Mouse (Mus musculus) kidney, adult 2 months (tissue): ENCODE measurements around the gene Kcnq1. TPM values are rescaled to one million over a fixed set of nuclear protein-coding genes. Genes with fewer than 3 reads are reported as not detected.
A peak's percentile ranks its signal among the peaks of the same experiment; 100 is the strongest.

Experiments
- DNase-seq: peaks from one replicate; pipeline ENCODE4 v3.0.0; 2021
- H3K27ac ChIP-seq: fragments of 200-500 bp; 2 replicates; pipeline ENCODE4 v1.5.1; 2012; ENCODE audit warnings: low read depth, low read length, control low read depth, inconsistent platforms; ENCODE audit not compliant: insufficient read depth
- H3K27me3 ChIP-seq: fragments of 200-500 bp; replicated peaks from 2 replicates; pipeline ENCODE4 v1.6.1; 2012; ENCODE audit warnings: mild to moderate bottlenecking, moderate library complexity, low read length, inconsistent platforms; ENCODE audit not compliant: control insufficient read depth, insufficient read depth
- H3K36me3 ChIP-seq: fragments of 200-500 bp; 2 replicates; pipeline ENCODE4 v1.6.1; 2012; ENCODE audit warnings: mild to moderate bottlenecking, moderate library complexity, low read length, inconsistent platforms; ENCODE audit not compliant: control insufficient read depth, insufficient read depth
- H3K4me1 ChIP-seq: fragments of 200-500 bp; 2 replicates; pipeline ENCODE4 v1.6.1; 2011; ENCODE audit warnings: low read length; ENCODE audit not compliant: control insufficient read depth, insufficient read depth
- H3K4me3 ChIP-seq: fragments of 200-500 bp; 2 replicates; pipeline ENCODE4 v1.5.1; 2011; ENCODE audit warnings: mild to moderate bottlenecking, low read depth, low read length, control low read depth; ENCODE audit not compliant: insufficient read depth
- CTCF ChIP-seq: fragments of 200-500 bp; conservative IDR thresholded peaks from 2 replicates; pipeline ENCODE4 v1.5.1; 2011; ENCODE audit warnings: low read depth, mild to moderate bottlenecking, control low read depth, low read length, moderate library complexity, mixed read lengths; ENCODE audit not compliant: insufficient read depth, insufficient read length
- POLR2A ChIP-seq: fragments of 200-500 bp; IDR thresholded peaks from one replicate; pipeline ENCODE4 v1.6.1; 2011; ENCODE audit warnings: low read depth, low read length, control low read depth
- WGBS: fragments of 180-500 bp; shearing (Covaris S2); methylation state at CpG from one replicate; pipeline ENCODE4 v1.1.7; 2018; 5-methylcytosine and 5-hydroxymethylcytosine counted together
- polyA plus RNA-seq: library from polyadenylated mRNA; depleted of rRNA; stranded (reverse); fragments of >200 nt; gene quantifications from 2 replicates; pipeline ENCODE4 v1.2.3, GENCODE M21; 2012

The Kcnq1 gene
- polyA plus RNA-seq, 1 experiment: 24.0 TPM

GRCm38 (mm10) chr7:143464811-143465560, 358.8 kb downstream of the Kcnq1 start:
- Histone ChIP-seq H3K27ac (no peak overlapping the region), H3K4me1 (no peaks in the 10 kb centered on the region), H3K27me3 (no peaks in the 10 kb centered on the region), H3K36me3 (no peaks in the 10 kb centered on the region), H3K4me3 (no peak overlapping the region)
- peak; percentile 54 for DNase-seq
- no peak for TF ChIP-seq CTCF
- no peak for TF ChIP-seq POLR2A
- WGBS: 26% methylated on average over 56 of the region's 56 CpGs

GRCm38 (mm10) chr7:143466099-143466677, 360.0 kb downstream of the Kcnq1 start:
- 37% methylated on average over 14 of the region's 14 CpGs for WGBS
- TF ChIP-seq CTCF (peak; percentile 89), POLR2A (no peak)
- Histone ChIP-seq H3K27ac (no peak overlapping the region), H3K4me1 (no peaks in the 10 kb centered on the region), H3K36me3 (no peaks in the 10 kb centered on the region), H3K4me3 (no peak overlapping the region), H3K27me3 (no peaks in the 10 kb centered on the region)
- peak; percentile 75 for DNase-seq

GRCm38 (mm10) chr7:143467714-143468113, 361.6 kb downstream of the Kcnq1 start:
- no peak for TF ChIP-seq CTCF
- TF ChIP-seq POLR2A: no peak
- no peak overlapping the region for H3K27ac ChIP-seq
- no peaks in the 10 kb centered on the region for H3K4me1 ChIP-seq
- 51% methylated on average over 6 of the region's 6 CpGs for WGBS
- no peak for DNase-seq
- H3K36me3 ChIP-seq: no peaks in the 10 kb centered on the region
- H3K4me3 ChIP-seq: no peak overlapping the region
- H3K27me3 ChIP-seq: no peaks in the 10 kb centered on the region

GRCm38 (mm10) chr7:143469946-143470345, 363.8 kb downstream of the Kcnq1 start:
- no peak overlapping the region for H3K4me3 ChIP-seq
- H3K4me1 ChIP-seq: peaks cover 4% of the 10 kb centered on the region; the same call in 1 of the 2 replicates
- no peak for TF ChIP-seq POLR2A
- peak; percentile 83 for TF ChIP-seq CTCF
- H3K27ac ChIP-seq: no peak overlapping the region
- H3K36me3 ChIP-seq: no peaks in the 10 kb centered on the region
- DNase-seq: peak; percentile 80
- no peaks in the 10 kb centered on the region for H3K27me3 ChIP-seq
- WGBS: 12% methylated on average over 8 of the region's 8 CpGs

GRCm38 (mm10) chr7:143473347-143474101, 367.4 kb downstream of the Kcnq1 start, which contains the start of gene Slc22a18:
Gene Slc22a18 (plus strand): TSS chr7:143473736.
- peak within 1 kb of the TSS; percentile 0; the same call in 1 of the 2 replicates for H3K4me3 ChIP-seq
- peak; percentile 88 for DNase-seq
- TF ChIP-seq POLR2A: no peak
- no peak for TF ChIP-seq CTCF
- H3K27me3 ChIP-seq: no peaks in the 10 kb centered on the region
- H3K36me3 ChIP-seq: no peaks in the 10 kb centered on the region
- H3K4me1 ChIP-seq: peaks cover 4% of the 10 kb centered on the region; the same call in 1 of the 2 replicates
- peak within 1 kb of the TSS; percentile 75 for H3K27ac ChIP-seq
- 16% methylated on average over 4 of the region's 4 CpGs for WGBS

GRCm38 (mm10) chr7:143474811-143475210, 368.6 kb downstream of the Kcnq1 start:
- 33% methylated on average over 10 of the region's 10 CpGs for WGBS
- Histone ChIP-seq H3K36me3 (no peaks in the 10 kb centered on the region), H3K27ac (peak overlapping the region; percentile 75), H3K4me1 (peaks cover 4% of the 10 kb centered on the region; the same call in 1 of the 2 replicates), H3K27me3 (no peaks in the 10 kb centered on the region), H3K4me3 (peak overlapping the region; percentile 55)
- TF ChIP-seq POLR2A (no peak), CTCF (no peak)
- peak; percentile 85 for DNase-seq
